Mouse (Mus musculus): ENCODE data around the gene Mapk8. TPM values are rescaled to one million over a fixed set of nuclear protein-coding genes. Genes with fewer than 3 reads are reported as not detected.
"Not testable (repeated sequence)": the region's sequence is repeated elsewhere in the genome, so short reads cannot be mapped to it uniquely, and the experiment has no call there.

The Mapk8 gene
- polyA plus RNA-seq, 1 experiment from 2014 or later, result 17.1 TPM

- H3K36me3 ChIP-seq (ENCODE audit: insufficient read depth), result no peaks in the 10 kb centered on the region
- DNase-seq (no peak), ATAC-seq (ENCODE audit: insufficient read depth) (no peak)
- H3K9ac ChIP-seq, result no peak overlapping the region
- no peaks in the 10 kb centered on the region for H3K4me1 ChIP-seq (ENCODE audit: insufficient read depth)
- H3K27me3 ChIP-seq (ENCODE audit: insufficient read depth, low read length), result no peaks in the 10 kb centered on the region
- no peak for TF ChIP-seq CTCF (IDR thresholded peaks at IDR 0.05; ENCODE audit: low read depth)
- WGBS, result 63% methylated on average over 2 of the region's 2 CpGs
- no peak overlapping the region for H3K4me2 ChIP-seq
- H3K27ac ChIP-seq (ENCODE audit: low read depth), result no peak overlapping the region
- H3K4me3 ChIP-seq (ENCODE audit: low read depth, low read length), result no peak overlapping the region
- H3K9me3 ChIP-seq (ENCODE audit: low read depth, low read length), result no peaks in the 10 kb centered on the region
Measured at GRCm38 (mm10) chr14:33443780-33444179, 3.2 kb downstream of the Mapk8 start.

- ATAC-seq (ENCODE audit: insufficient read depth), result not testable (repeated sequence)
Measured at GRCm38 (mm10) chr14:33432485-33432884, 14.5 kb downstream of the Mapk8 start.

GRCm38 (mm10) chr14:33424124-33424523 is 22.8 kb downstream of the Mapk8 start:
- no peaks in the 10 kb centered on the region for H3K36me3 ChIP-seq (ENCODE audit: insufficient read depth)
- no peak overlapping the region for H3K9ac ChIP-seq
- H3K27ac ChIP-seq (ENCODE audit: low read depth), result no peak overlapping the region
- H3K27me3 ChIP-seq (ENCODE audit: insufficient read depth, low read length), result no peaks in the 10 kb centered on the region
- no peak overlapping the region for H3K4me2 ChIP-seq
- no peaks in the 10 kb centered on the region for H3K9me3 ChIP-seq (ENCODE audit: low read depth, low read length)
- H3K4me1 ChIP-seq (ENCODE audit: insufficient read depth), result no peaks in the 10 kb centered on the region
- TF ChIP-seq CTCF (IDR thresholded peaks at IDR 0.05; ENCODE audit: low read depth), result no peak
- DNase-seq (no peak), ATAC-seq (ENCODE audit: insufficient read depth) (no peak)
- no peak overlapping the region for H3K4me3 ChIP-seq (ENCODE audit: low read depth, low read length)

More at GRCm38 (mm10) chr14:33432485-33432884, 14.5 kb downstream of the Mapk8 start:
- H3K4me3 ChIP-seq (ENCODE audit: low read depth, low read length); DNase-seq; H3K9me3 ChIP-seq (ENCODE audit: low read depth, low read length); H3K36me3 ChIP-seq (ENCODE audit: insufficient read depth); H3K4me1 ChIP-seq (ENCODE audit: insufficient read depth); H3K27ac ChIP-seq (ENCODE audit: low read depth); H3K4me2 ChIP-seq; H3K27me3 ChIP-seq (ENCODE audit: insufficient read depth, low read length); H3K9ac ChIP-seq: not testable (repeated sequence)
- WGBS, result 93% methylated on average over 4 of the region's 4 CpGs

- TF ChIP-seq CTCF (IDR thresholded peaks at IDR 0.05; ENCODE audit: low read depth), result no peak
- Histone ChIP-seq H3K9me3 (ENCODE audit: low read depth, low read length) (no peaks in the 10 kb centered on the region), H3K36me3 (ENCODE audit: insufficient read depth) (no peaks in the 10 kb centered on the region), H3K4me1 (ENCODE audit: insufficient read depth) (no peaks in the 10 kb centered on the region), H3K4me3 (ENCODE audit: low read depth, low read length) (no peak overlapping the region), H3K27ac (ENCODE audit: low read depth) (no peak overlapping the region), H3K9ac (no peak overlapping the region), H3K27me3 (ENCODE audit: insufficient read depth, low read length) (no peaks in the 10 kb centered on the region), H3K4me2 (no peak overlapping the region)
- 83% methylated on average over 1 of the region's 1 CpGs for WGBS
- no peak for DNase-seq
- ATAC-seq (ENCODE audit: insufficient read depth), result no peak
Measured at GRCm38 (mm10) chr14:33423003-33423402, 24.0 kb downstream of the Mapk8 start.

GRCm38 (mm10) chr14:33418311-33418909 is 28.5 kb downstream of the Mapk8 start:
- H3K27ac ChIP-seq (ENCODE audit: low read depth), result no peak overlapping the region
- WGBS, result 91% methylated on average over 3 of the region's 3 CpGs
- no peaks in the 10 kb centered on the region for H3K27me3 ChIP-seq (ENCODE audit: insufficient read depth, low read length)
- H3K9me3 ChIP-seq (ENCODE audit: low read depth, low read length), result no peaks in the 10 kb centered on the region
- H3K9ac ChIP-seq, result no peak overlapping the region
- no peak overlapping the region for H3K4me2 ChIP-seq
- no peak overlapping the region for H3K4me3 ChIP-seq (ENCODE audit: low read depth, low read length)
- ATAC-seq (ENCODE audit: insufficient read depth) (no peak), DNase-seq (no peak)
- H3K4me1 ChIP-seq (ENCODE audit: insufficient read depth), result no peaks in the 10 kb centered on the region
- no peaks in the 10 kb centered on the region for H3K36me3 ChIP-seq (ENCODE audit: insufficient read depth)
- no peak for TF ChIP-seq CTCF (IDR thresholded peaks at IDR 0.05; ENCODE audit: low read depth)

- 90% methylated on average over 1 of the region's 1 CpGs for WGBS
- no peaks in the 10 kb centered on the region for H3K27me3 ChIP-seq (ENCODE audit: insufficient read depth, low read length)
Measured at GRCm38 (mm10) chr14:33415746-33416145, 31.2 kb downstream of the Mapk8 start.

GRCm38 (mm10) chr14:33402331-33402730 is 44.6 kb downstream of the Mapk8 start:
- 100% methylated on average over 1 of the region's 1 CpGs for WGBS
- peak; percentile 28; the same call in 1 of the 2 replicates for TF ChIP-seq CTCF (IDR thresholded peaks at IDR 0.05; ENCODE audit: low read depth)
- H3K27me3 ChIP-seq (ENCODE audit: insufficient read depth, low read length), result no peaks in the 10 kb centered on the region
- peaks cover 14% of the 10 kb centered on the region for H3K36me3 ChIP-seq (ENCODE audit: insufficient read depth)
- H3K9me3 ChIP-seq (ENCODE audit: low read depth, low read length), result no peaks in the 10 kb centered on the region
- ATAC-seq (ENCODE audit: insufficient read depth) (no peak), DNase-seq (peak; percentile 31)
- H3K27ac ChIP-seq (ENCODE audit: low read depth), result no peak overlapping the region
- H3K4me3 ChIP-seq (ENCODE audit: low read depth, low read length), result no peak overlapping the region
- H3K9ac ChIP-seq, result no peak overlapping the region
- no peaks in the 10 kb centered on the region for H3K4me1 ChIP-seq (ENCODE audit: insufficient read depth)
- no peak overlapping the region for H3K4me2 ChIP-seq

More at GRCm38 (mm10) chr14:33415746-33416145, 31.2 kb downstream of the Mapk8 start:
- Histone ChIP-seq H3K9ac (no peak overlapping the region), H3K36me3 (ENCODE audit: insufficient read depth) (no peaks in the 10 kb centered on the region), H3K4me1 (ENCODE audit: insufficient read depth) (no peaks in the 10 kb centered on the region), H3K27ac (ENCODE audit: low read depth) (no peak overlapping the region), H3K4me2 (no peak overlapping the region), H3K9me3 (ENCODE audit: low read depth, low read length) (no peaks in the 10 kb centered on the region), H3K4me3 (ENCODE audit: low read depth, low read length) (no peak overlapping the region)
- TF ChIP-seq CTCF (IDR thresholded peaks at IDR 0.05; ENCODE audit: low read depth), result no peak
- ATAC-seq (ENCODE audit: insufficient read depth) (no peak), DNase-seq (no peak)
